Comparison of ENCODE assay signal across 15 mouse cellular contexts in genomic region chr16:97758288-97758687, GRCm38 (mm10). TPM values are rescaled to one million over a fixed set of nuclear protein-coding genes. Genes with fewer than 3 reads are reported as not detected.
DNase-seq lines count a peak whose midpoint lies in the region; ATAC-seq and TF ChIP-seq lines count a peak whose summit lies in the region.
"Had no signal": no experiment of that assay in that cellular context is flagged by ENCODE, and none has a peak within 500 bp of the region (broad histone marks: within the 10 kb centered on the region; RNA-seq: fewer than 3 reads in every experiment).

No protein-coding gene starts in this region.

- H3K4me3 ChIP-seq in lung, postnatal 0 days (ENCODE audit: low read depth, low read length): no peak overlapping the region
- H3K4me3 ChIP-seq in liver, embryonic 14.5 days (ENCODE audit: insufficient read depth in 1 of 2, low read depth in 2 of 2, low read length in 2 of 2): no peak overlapping the region
- no peak overlapping the region for H3K4me3 ChIP-seq in hindbrain, embryonic 14.5 days (replicated peaks; ENCODE audit: low read length)
- H3K4me3 ChIP-seq: embryonic facial prominence, embryonic 13.5 days; heart, adult 2 months; hindbrain, embryonic 12.5 days; limb, embryonic 12.5 days had no signal

- H3K4me1 ChIP-seq in lung, postnatal 0 days (ENCODE audit: insufficient read depth, low read depth, low read length): peaks cover 3% of the 10 kb centered on the region; the same call in 1 of the 2 replicates
- peaks cover 0 to 8% of the 10 kb centered on the region in 2 experiments; a peak in 2 of 4 replicates for H3K4me1 ChIP-seq in liver, embryonic 14.5 days (replicated peaks; ENCODE audit: control insufficient read depth in 2 of 2, insufficient read depth in 2 of 2, low read length in 1 of 2)
- peaks cover 6% of the 10 kb centered on the region; the same call in 1 of the 2 replicates for H3K4me1 ChIP-seq in hindbrain, embryonic 14.5 days (replicated peaks; ENCODE audit: control insufficient read depth, insufficient read depth, low read length)

- intact Hi-C loops in left cerebral cortex, postnatal 10 days (cut with DNase I): no loop called here

- peak; percentile 40 for ATAC-seq in lung, postnatal 0 days
- peak; percentile 63 for ATAC-seq in liver, embryonic 14.5 days (ENCODE audit: insufficient read depth)
- no peak for ATAC-seq in hindbrain, embryonic 14.5 days (ENCODE audit: low FRiP score)
- ATAC-seq: midbrain, embryonic 16.5 days had no signal

- peak; percentile 31 for DNase-seq in adrenal gland, adult 8-10 months
- no peak for DNase-seq in adrenal gland, postnatal 25 days
- peak; percentile 43 for DNase-seq in lung, postnatal 0 days (ENCODE audit: low spot score)
- no peak for DNase-seq in lung, postnatal 14 days
- no peak for DNase-seq in liver, embryonic 14.5 days (ENCODE audit: low read depth in 3 of 3, low spot score in 3 of 3)
- DNase-seq in left cerebral cortex, postnatal 10 days (ENCODE audit: extremely low spot score in 1 of 2, low spot score in 2 of 2): no peak
- DNase-seq in hindbrain, embryonic 14.5 days (ENCODE audit: low spot score): no peak
- DNase-seq in layer of hippocampus, postnatal 14 days (ENCODE audit: low spot score in 2 of 2): no peak
- DNase-seq: cerebellum, adult 11-12 months; gastrocnemius, postnatal 10 days; heart, adult 2 months had no signal

- TF ChIP-seq EP300 in lung, postnatal 0 days (IDR thresholded peaks at IDR 0.05): no peak
- no peak for TF ChIP-seq EP300 in liver, embryonic 14.5 days (IDR thresholded peaks at IDR 0.05; ENCODE audit: low read depth)

- H3K4me2 ChIP-seq in lung, postnatal 0 days (replicated peaks; ENCODE audit: low read depth, low read length): no peak overlapping the region
- H3K4me2 ChIP-seq in liver, embryonic 14.5 days (ENCODE audit: low read depth): no peak overlapping the region
- no peak overlapping the region for H3K4me2 ChIP-seq in hindbrain, embryonic 14.5 days (replicated peaks)
- H3K4me2 ChIP-seq: embryonic facial prominence, embryonic 13.5 days; hindbrain, embryonic 12.5 days; limb, embryonic 12.5 days had no signal

- H3K9ac ChIP-seq in lung, postnatal 0 days (replicated peaks; ENCODE audit: low read depth): no peak overlapping the region
- H3K9ac ChIP-seq in liver, embryonic 14.5 days (replicated peaks): no peak overlapping the region
- no peak overlapping the region for H3K9ac ChIP-seq in hindbrain, embryonic 14.5 days
- H3K9ac ChIP-seq: embryonic facial prominence, embryonic 13.5 days; hindbrain, embryonic 12.5 days; limb, embryonic 12.5 days had no signal

- peaks cover 15% of the 10 kb centered on the region; the same call in 1 of the 2 replicates for H3K27me3 ChIP-seq in lung, postnatal 0 days (replicated peaks; ENCODE audit: insufficient read depth, low read length)
- H3K27me3 ChIP-seq in liver, embryonic 14.5 days (ENCODE audit: control insufficient read depth, insufficient read depth, low read length): peaks cover 20% of the 10 kb centered on the region
- H3K27me3 ChIP-seq in hindbrain, embryonic 14.5 days (ENCODE audit: control insufficient read depth, insufficient read depth, low read length): peaks cover 30% of the 10 kb centered on the region

- H3K27ac ChIP-seq in lung, postnatal 0 days (ENCODE audit: low read length): no peak overlapping the region
- H3K27ac ChIP-seq in liver, embryonic 14.5 days: no peak overlapping the region
- H3K27ac ChIP-seq in hindbrain, embryonic 14.5 days: no peak overlapping the region
- H3K27ac ChIP-seq: heart, adult 2 months; hindbrain, embryonic 12.5 days; limb, embryonic 12.5 days had no signal

- WGBS in lung, postnatal 0 days: 66% methylated on average over 2 of the region's 2 CpGs
- WGBS in liver, embryonic 14.5 days (ENCODE audit: insufficient replicate concordance): 56% methylated on average over 2 of the region's 2 CpGs
- 87% methylated on average over 2 of the region's 2 CpGs for WGBS in hindbrain, embryonic 14.5 days

- no peak for TF ChIP-seq CTCF in lung, postnatal 0 days (IDR thresholded peaks at IDR 0.05)
- no peak for TF ChIP-seq CTCF in liver, embryonic 14.5 days (IDR thresholded peaks at IDR 0.05; ENCODE audit: low read depth)

- H3K9me3 ChIP-seq in lung, postnatal 0 days (ENCODE audit: low read length): no peaks in the 10 kb centered on the region
- H3K9me3 ChIP-seq in liver, embryonic 14.5 days (ENCODE audit: control insufficient read depth, low read length): no peaks in the 10 kb centered on the region
- no peaks in the 10 kb centered on the region for H3K9me3 ChIP-seq in hindbrain, embryonic 14.5 days (ENCODE audit: control insufficient read depth, low read length)
- H3K9me3 ChIP-seq: embryonic facial prominence, embryonic 13.5 days; hindbrain, embryonic 12.5 days; limb, embryonic 12.5 days had no signal

- H3K36me3 ChIP-seq in lung, postnatal 0 days (ENCODE audit: insufficient read depth, low read length): no peaks in the 10 kb centered on the region
- no peaks in the 10 kb centered on the region for H3K36me3 ChIP-seq in liver, embryonic 14.5 days (replicated peaks; ENCODE audit: control insufficient read depth, insufficient read depth, low read depth)
- no peaks in the 10 kb centered on the region for H3K36me3 ChIP-seq in hindbrain, embryonic 14.5 days (replicated peaks; ENCODE audit: control insufficient read depth, insufficient read depth)
- H3K36me3 ChIP-seq: embryonic facial prominence, embryonic 13.5 days; hindbrain, embryonic 12.5 days; limb, embryonic 12.5 days had no signal

RNA-seq across cellular contexts. Expression of gene Ripk4, which starts 5.3 kb away (rescaled TPM):
- 1 to 10 TPM; 2.0 to 2.5 (median 2.2) TPM for total RNA-seq in adrenal gland, adult 8-10 months (2022)
- 0.33 and 0.43 TPM in 2 replicates for total RNA-seq in adrenal gland, postnatal 25 days (2021)
- 20.2 and 22.2 TPM in 2 replicates for polyA plus RNA-seq in lung, postnatal 0 days (2015; fragmentation: Nextera tagmentation; extraction: Ambion mirVana)
- polyA plus RNA-seq in liver, embryonic 14.5 days (2012; rRNA removed): 1.2 and 1.4 TPM in 2 replicates
- 1.8 and 2.4 TPM in 2 replicates for polyA plus RNA-seq in liver, embryonic 14.5 days (2014; fragmentation: Nextera tagmentation; extraction: Ambion mirVana)
- total RNA-seq in left cerebral cortex, postnatal 10 days (2021): under 1 TPM in 1 of 2 experiments, not detected in 1; 0.30 TPM
- 0.76 and 0.83 TPM in 2 replicates for polyA plus RNA-seq in hindbrain, embryonic 14.5 days (2014; fragmentation: Nextera tagmentation; extraction: Ambion mirVana)
- total RNA-seq in layer of hippocampus, postnatal 14 days (2021): under 1 TPM; 0.41 to 0.55 TPM
- total RNA-seq: gastrocnemius, postnatal 10 days had no signal

Comparison
In these comparisons a context has a peak if more than half of its experiments do, and no peak if none do; other contexts are left out.
1. DNase-seq: peak in adrenal gland, adult 8-10 months (single experiment) and lung, postnatal 0 days (single experiment); none in adrenal gland, postnatal 25 days (single experiment), lung, postnatal 14 days (single experiment), liver, embryonic 14.5 days (0 of 3), left cerebral cortex, postnatal 10 days (0 of 2), hindbrain, embryonic 14.5 days (single experiment) and layer of hippocampus, postnatal 14 days (0 of 2).